Mouse (Mus musculus): ENCODE results near the gene Nid1. TPM values are rescaled to one million over a fixed set of nuclear protein-coding genes. Genes with fewer than 3 reads are reported as not detected.
A peak's percentile ranks its signal among the peaks of the same experiment; 100 is the strongest.
"Not testable (repeated sequence)": the region's sequence is repeated elsewhere in the genome, so short reads cannot be mapped to it uniquely, and the experiment has no call there.

Nid1 gene
- polyA plus RNA-seq, 1 experiment from 2014 or later: 32.6 TPM

DNA sequence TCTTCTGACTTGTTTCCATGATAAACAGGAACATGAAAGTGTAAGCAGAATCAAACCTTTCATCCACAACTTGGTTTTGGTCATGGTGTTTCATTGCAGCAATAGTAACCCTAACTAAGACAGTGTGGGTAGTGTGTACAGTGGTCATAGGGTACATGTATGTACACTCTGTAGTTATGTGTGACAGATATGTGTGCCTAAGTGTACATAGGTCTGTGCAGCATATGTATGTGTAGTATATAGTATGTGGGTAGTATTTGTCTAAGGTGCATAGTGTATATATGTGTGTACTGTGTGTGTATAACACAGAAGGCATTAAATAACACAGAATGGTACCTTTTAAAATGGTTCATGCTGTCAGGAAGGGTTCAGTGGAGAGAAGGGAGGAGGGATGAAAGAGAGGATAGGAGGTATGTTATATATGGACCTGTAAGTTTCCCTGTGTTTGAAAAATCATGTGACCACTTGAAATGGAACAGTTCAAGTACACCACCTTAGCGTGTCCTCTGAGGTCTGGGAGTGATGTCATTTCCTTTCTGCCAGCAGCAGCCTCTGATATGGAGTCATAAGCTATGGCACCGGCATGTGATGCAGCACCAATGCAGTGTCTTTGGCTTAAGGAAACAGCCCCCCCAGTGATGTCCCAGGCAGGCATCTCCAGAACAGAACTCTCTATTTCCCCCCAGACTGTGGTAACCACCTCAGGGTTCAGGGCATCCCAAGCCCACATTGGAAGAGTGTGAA lies 100.1 kb downstream of the Nid1 start:
- Histone ChIP-seq H3K36me3 (ENCODE audit: control insufficient read depth, insufficient read depth, low read length) (no peaks in the 10 kb centered on the region), H3K4me1 (replicated peaks; ENCODE audit: control insufficient read depth, insufficient read depth, low read length) (peaks cover 4% of the 10 kb centered on the region; the same call in 1 of the 2 replicates), H3K27ac (ENCODE audit: low read depth, low read length) (no peak overlapping the region), H3K4me3 (ENCODE audit: low read depth, low read length) (no peak overlapping the region), H3K9ac (ENCODE audit: low read depth, low read length) (no peak overlapping the region), H3K27me3 (replicated peaks; ENCODE audit: control insufficient read depth, insufficient read depth, low read length) (no peaks in the 10 kb centered on the region), H3K9me3 (ENCODE audit: control insufficient read depth, low read length) (no peaks in the 10 kb centered on the region), H3K4me2 (no peak overlapping the region)
- ATAC-seq (replicated peaks; ENCODE audit: low FRiP score) (no peak), DNase-seq (ENCODE audit: low spot score) (no peak)
- WGBS: 55% methylated on average over 2 of the region's 2 CpGs

DNA sequence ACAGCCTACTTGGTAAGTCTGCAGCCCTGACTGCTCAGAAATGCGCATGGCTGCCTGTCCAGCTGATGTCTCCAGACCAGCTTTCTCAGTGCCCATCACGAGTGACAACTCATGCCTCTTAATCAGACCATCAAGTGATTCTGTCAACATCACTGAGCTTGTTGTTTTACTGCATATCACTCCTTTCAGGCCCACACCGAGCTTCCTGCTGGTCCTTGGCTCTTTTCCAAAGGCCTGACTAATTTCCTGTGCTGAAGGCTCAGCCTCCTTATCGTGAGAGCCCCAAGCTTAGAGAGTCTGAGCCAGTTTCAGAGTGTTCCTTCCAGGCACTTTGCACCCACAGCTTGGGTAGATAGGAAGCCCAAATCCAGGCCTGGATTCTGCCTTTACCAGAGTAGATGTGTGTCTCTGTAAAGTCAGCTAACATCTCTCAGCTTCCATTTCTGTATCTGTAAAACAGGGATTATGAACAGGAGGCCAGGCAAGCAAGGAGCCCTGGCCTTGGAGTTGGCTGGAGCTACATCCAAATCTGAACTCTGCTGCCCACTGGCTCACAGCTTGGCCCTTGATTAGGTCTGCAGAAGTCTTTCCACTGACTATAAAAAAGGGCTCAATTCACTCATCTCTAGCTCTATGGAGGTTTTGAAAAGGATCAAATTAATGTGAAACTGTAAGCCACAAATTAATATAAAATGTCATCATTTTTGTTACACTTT lies 101.4 kb downstream of the Nid1 start:
- Histone ChIP-seq H3K4me3 (ENCODE audit: low read depth, low read length) (no peak overlapping the region), H3K27ac (ENCODE audit: low read depth, low read length) (peak overlapping the region; percentile 32; the same call in 1 of the 2 replicates), H3K27me3 (replicated peaks; ENCODE audit: control insufficient read depth, insufficient read depth, low read length) (no peaks in the 10 kb centered on the region), H3K9ac (ENCODE audit: low read depth, low read length) (no peak overlapping the region), H3K4me1 (replicated peaks; ENCODE audit: control insufficient read depth, insufficient read depth, low read length) (peaks cover 4% of the 10 kb centered on the region; the same call in 1 of the 2 replicates), H3K9me3 (ENCODE audit: control insufficient read depth, low read length) (no peaks in the 10 kb centered on the region), H3K36me3 (ENCODE audit: control insufficient read depth, insufficient read depth, low read length) (no peaks in the 10 kb centered on the region), H3K4me2 (no peak overlapping the region)
- DNase-seq (ENCODE audit: low spot score) (no peak), ATAC-seq (replicated peaks; ENCODE audit: low FRiP score) (peak; percentile 70; the same call in 1 of the 2 replicates)
- 25% methylated on average over 4 of the region's 4 CpGs for WGBS

GRCm38 (mm10) chr13:13543073-13543472 lies 105.7 kb downstream of the Nid1 start:
- not testable (repeated sequence) for H3K27ac ChIP-seq (ENCODE audit: low read depth, low read length); H3K27me3 ChIP-seq (replicated peaks; ENCODE audit: control insufficient read depth, insufficient read depth, low read length); ATAC-seq (replicated peaks; ENCODE audit: low FRiP score); H3K4me3 ChIP-seq (ENCODE audit: low read depth, low read length); H3K36me3 ChIP-seq (ENCODE audit: control insufficient read depth, insufficient read depth, low read length); H3K9me3 ChIP-seq (ENCODE audit: control insufficient read depth, low read length); H3K4me1 ChIP-seq (replicated peaks; ENCODE audit: control insufficient read depth, insufficient read depth, low read length); H3K4me2 ChIP-seq; DNase-seq (ENCODE audit: low spot score); H3K9ac ChIP-seq (ENCODE audit: low read depth, low read length)
- 95% methylated on average over 10 of the region's 10 CpGs for WGBS

DNA sequence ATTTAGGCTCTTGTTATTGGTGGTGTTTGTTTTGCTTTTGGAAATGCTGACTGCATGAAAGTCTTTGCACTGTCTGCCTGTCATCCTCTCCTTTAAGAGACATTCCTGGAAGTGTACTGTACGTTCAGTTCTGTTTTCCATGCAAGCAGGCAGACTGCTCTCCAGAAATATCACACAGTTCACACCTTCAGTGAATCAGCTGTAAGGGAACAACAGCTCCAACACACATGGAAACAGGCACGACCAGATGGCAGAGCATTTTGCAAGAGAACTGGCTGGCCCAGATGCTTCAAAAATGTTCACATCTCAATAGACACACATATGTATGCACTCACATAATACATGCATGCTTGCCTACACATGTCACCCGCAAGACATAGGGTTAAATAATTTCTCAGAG lies 109.4 kb downstream of the Nid1 start:
- ATAC-seq (replicated peaks; ENCODE audit: low FRiP score) (no peak), DNase-seq (ENCODE audit: low spot score) (no peak)
- H3K4me1 ChIP-seq (replicated peaks; ENCODE audit: control insufficient read depth, insufficient read depth, low read length): no peaks in the 10 kb centered on the region
- H3K27ac ChIP-seq (ENCODE audit: low read depth, low read length): no peak overlapping the region
- H3K36me3 ChIP-seq (ENCODE audit: control insufficient read depth, insufficient read depth, low read length): no peaks in the 10 kb centered on the region
- H3K4me2 ChIP-seq: no peak overlapping the region
- no peak overlapping the region for H3K4me3 ChIP-seq (ENCODE audit: low read depth, low read length)
- H3K9ac ChIP-seq (ENCODE audit: low read depth, low read length): no peak overlapping the region
- H3K9me3 ChIP-seq (ENCODE audit: control insufficient read depth, low read length): no peaks in the 10 kb centered on the region
- WGBS: 65% methylated on average over 3 of the region's 3 CpGs
- H3K27me3 ChIP-seq (replicated peaks; ENCODE audit: control insufficient read depth, insufficient read depth, low read length): no peaks in the 10 kb centered on the region

DNA sequence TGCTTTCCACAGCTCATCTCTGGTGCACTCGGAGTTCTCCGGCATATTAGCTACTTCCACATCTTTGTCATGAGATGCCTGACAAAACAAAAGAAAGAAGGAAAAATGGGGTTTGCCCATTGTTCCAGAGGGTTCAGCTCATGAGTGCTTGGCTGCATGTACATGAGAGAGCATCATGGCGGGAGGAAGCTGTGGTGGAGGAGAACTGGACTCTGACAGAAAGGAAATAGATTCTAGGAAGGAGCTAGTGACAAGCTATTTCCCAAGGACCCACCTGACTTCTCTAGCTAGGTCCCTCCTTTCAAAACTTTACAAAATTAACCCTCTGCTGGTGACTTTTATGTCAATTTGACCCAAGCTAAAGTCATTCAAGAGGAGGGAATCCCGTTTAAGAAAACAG lies 110.5 kb downstream of the Nid1 start:
- Histone ChIP-seq H3K4me1 (replicated peaks; ENCODE audit: control insufficient read depth, insufficient read depth, low read length) (no peaks in the 10 kb centered on the region), H3K27me3 (replicated peaks; ENCODE audit: control insufficient read depth, insufficient read depth, low read length) (no peaks in the 10 kb centered on the region), H3K27ac (ENCODE audit: low read depth, low read length) (no peak overlapping the region), H3K9ac (ENCODE audit: low read depth, low read length) (no peak overlapping the region), H3K36me3 (ENCODE audit: control insufficient read depth, insufficient read depth, low read length) (no peaks in the 10 kb centered on the region), H3K4me2 (no peak overlapping the region), H3K9me3 (ENCODE audit: control insufficient read depth, low read length) (no peaks in the 10 kb centered on the region), H3K4me3 (ENCODE audit: low read depth, low read length) (no peak overlapping the region)
- ATAC-seq (replicated peaks; ENCODE audit: low FRiP score): no peak
- 80% methylated on average over 4 of the region's 4 CpGs for WGBS
- DNase-seq (ENCODE audit: low spot score): no peak

GRCm38 (mm10) chr13:13548431-13549190 lies 111.3 kb downstream of the Nid1 start:
- 84% methylated on average over 6 of the region's 6 CpGs for WGBS
- H3K9me3 ChIP-seq (ENCODE audit: control insufficient read depth, low read length): no peaks in the 10 kb centered on the region
- H3K4me2 ChIP-seq: no peak overlapping the region
- H3K9ac ChIP-seq (ENCODE audit: low read depth, low read length): no peak overlapping the region
- no peaks in the 10 kb centered on the region for H3K27me3 ChIP-seq (replicated peaks; ENCODE audit: control insufficient read depth, insufficient read depth, low read length)
- H3K36me3 ChIP-seq (ENCODE audit: control insufficient read depth, insufficient read depth, low read length): no peaks in the 10 kb centered on the region
- H3K27ac ChIP-seq (ENCODE audit: low read depth, low read length): no peak overlapping the region
- no peak overlapping the region for H3K4me3 ChIP-seq (ENCODE audit: low read depth, low read length)
- ATAC-seq (replicated peaks; ENCODE audit: low FRiP score) (no peak), DNase-seq (ENCODE audit: low spot score) (no peak)
- H3K4me1 ChIP-seq (replicated peaks; ENCODE audit: control insufficient read depth, insufficient read depth, low read length): no peaks in the 10 kb centered on the region

- DNase-seq (ENCODE audit: low spot score): no peak
- Histone ChIP-seq H3K27me3 (replicated peaks; ENCODE audit: control insufficient read depth, insufficient read depth, low read length) (no peaks in the 10 kb centered on the region), H3K4me3 (ENCODE audit: low read depth, low read length) (no peak overlapping the region), H3K9ac (ENCODE audit: low read depth, low read length) (no peak overlapping the region), H3K4me2 (no peak overlapping the region), H3K36me3 (ENCODE audit: control insufficient read depth, insufficient read depth, low read length) (no peaks in the 10 kb centered on the region), H3K27ac (ENCODE audit: low read depth, low read length) (no peak overlapping the region), H3K4me1 (replicated peaks; ENCODE audit: control insufficient read depth, insufficient read depth, low read length) (no peaks in the 10 kb centered on the region), H3K9me3 (ENCODE audit: control insufficient read depth, low read length) (no peaks in the 10 kb centered on the region)
- no peak for ATAC-seq (replicated peaks; ENCODE audit: low FRiP score)
- 70% methylated on average over 9 of the region's 9 CpGs for WGBS
Observed at GRCm38 (mm10) chr13:13549687-13550660, 112.6 kb downstream of the Nid1 start.

- no peaks in the 10 kb centered on the region for H3K36me3 ChIP-seq (ENCODE audit: control insufficient read depth, insufficient read depth, low read length)
- H3K9ac ChIP-seq (ENCODE audit: low read depth, low read length): no peak overlapping the region
- H3K4me3 ChIP-seq (ENCODE audit: low read depth, low read length): no peak overlapping the region
- WGBS: 46% methylated on average over 3 of the region's 3 CpGs
- H3K27me3 ChIP-seq (replicated peaks; ENCODE audit: control insufficient read depth, insufficient read depth, low read length): no peaks in the 10 kb centered on the region
- no peak overlapping the region for H3K27ac ChIP-seq (ENCODE audit: low read depth, low read length)
- no peak for DNase-seq (ENCODE audit: low spot score)
- no peaks in the 10 kb centered on the region for H3K9me3 ChIP-seq (ENCODE audit: control insufficient read depth, low read length)
- H3K4me1 ChIP-seq (replicated peaks; ENCODE audit: control insufficient read depth, insufficient read depth, low read length): no peaks in the 10 kb centered on the region
- ATAC-seq (replicated peaks; ENCODE audit: low FRiP score): no peak
- no peak overlapping the region for H3K4me2 ChIP-seq
Observed at GRCm38 (mm10) chr13:13552020-13552419, 114.7 kb downstream of the Nid1 start.

Data from liver, embryonic 11.5 days (tissue).